Mouse (Mus musculus): Measurements from ENCODE around the gene Rasa3.
A peak's percentile ranks its signal among the peaks of the same experiment; 100 is the strongest.

The Rasa3 gene

DNA sequence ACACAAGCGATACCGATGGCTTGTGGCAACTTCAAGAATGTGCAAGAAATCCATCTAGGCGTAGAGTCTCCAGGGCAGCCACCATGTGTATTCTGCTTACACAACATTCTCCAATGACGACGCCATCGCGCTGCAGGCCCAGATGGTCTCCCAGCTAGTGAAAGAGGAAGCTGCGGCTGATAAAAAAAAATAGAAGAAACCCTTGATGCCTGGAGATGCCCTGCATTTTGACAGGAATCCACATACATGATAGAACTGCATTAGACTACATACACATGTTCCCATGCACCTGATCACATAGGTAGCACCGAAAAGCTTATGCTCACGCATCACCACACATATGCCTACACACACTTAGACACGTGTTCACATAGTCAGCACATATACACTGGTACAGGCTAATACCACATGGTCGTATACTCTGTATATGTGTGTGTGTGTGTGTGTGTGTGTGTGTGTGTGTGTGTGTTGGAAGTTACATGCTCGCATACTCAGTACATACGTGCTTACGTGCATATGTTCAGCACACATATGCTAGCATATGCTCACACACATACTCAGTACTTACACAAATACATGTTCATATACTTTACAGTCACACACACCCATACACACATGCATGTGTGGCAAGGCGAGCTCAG, 8.4 kb upstream of the Rasa3 start:
- peak; percentile 67 to 74 for DNase-seq

DNA sequence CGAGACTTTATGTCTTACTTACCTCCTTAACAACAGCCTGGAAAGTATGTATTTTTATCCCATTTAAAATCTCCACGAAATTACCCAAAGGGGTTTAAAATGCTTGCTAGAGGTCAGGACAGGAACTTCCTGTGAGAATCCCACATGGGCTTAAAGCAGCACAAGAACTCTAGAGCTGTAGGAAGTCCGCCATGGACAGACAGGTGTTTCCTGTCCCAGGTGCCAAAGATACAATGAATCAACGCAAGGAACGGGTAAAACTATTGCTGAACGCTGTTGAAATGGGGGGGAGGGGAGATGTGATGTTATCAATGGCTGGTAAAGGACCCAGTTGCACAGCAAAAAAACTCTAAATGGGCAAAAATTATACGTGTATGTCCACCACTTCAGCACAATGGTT, 6.7 kb upstream of the Rasa3 start:
- no peak for DNase-seq

DNA sequence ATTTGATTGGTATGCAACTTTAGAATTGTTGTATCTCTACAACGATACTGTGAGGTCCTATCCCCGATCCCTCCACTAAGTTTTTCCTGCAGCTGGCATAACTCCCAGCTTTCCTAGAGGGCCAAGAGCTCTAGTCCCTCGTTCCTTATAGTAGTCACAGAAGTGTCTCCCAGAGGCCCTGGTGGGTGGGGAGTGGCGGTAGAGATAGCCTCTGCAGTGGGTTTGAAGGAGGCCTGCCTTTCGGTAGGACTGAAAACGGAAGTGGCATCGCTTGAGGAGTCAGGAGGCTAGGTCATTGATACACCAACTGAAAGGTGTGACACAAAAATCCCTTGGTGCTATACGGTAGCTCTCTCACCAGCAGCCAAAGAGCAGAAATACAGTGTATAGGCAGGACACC, 779 bp upstream of the Rasa3 start:
- no peak for DNase-seq

DNA sequence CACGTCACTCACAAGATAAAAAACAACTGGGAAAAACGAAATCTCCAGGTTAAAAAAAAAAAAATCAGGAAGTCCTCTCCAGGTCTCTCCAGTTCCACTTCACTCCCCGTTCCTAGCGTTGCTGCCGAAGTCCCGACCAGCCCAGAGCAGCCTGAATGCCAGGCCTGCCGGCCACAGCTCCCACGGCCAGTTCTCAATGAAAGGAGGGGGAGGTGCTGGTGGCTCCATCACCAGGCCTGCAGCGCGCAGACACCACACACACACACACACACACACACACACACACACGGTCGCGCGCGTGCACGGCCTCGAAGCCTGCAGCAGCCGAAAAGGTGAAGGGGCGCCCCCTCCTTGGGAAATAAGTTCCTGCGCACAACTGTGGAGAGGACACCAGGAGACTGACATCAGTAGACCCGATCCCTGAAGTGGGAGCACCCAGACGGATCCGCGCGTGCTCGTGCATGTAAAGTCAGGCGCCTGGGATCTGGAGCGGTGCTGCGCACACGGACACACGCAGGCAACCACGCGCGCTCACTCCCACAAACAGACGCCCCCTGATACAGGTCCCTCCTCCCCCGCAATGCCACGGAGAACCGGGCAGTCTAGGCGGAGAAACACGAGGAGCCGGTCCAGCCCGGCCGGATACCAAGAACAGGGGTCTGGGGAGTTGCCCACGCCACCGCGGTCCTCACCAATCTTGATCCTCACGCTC, 546 bp downstream of the Rasa3 start:
- peak; percentile 79 to 82 for DNase-seq

GRCm38 (mm10) chr8:13676302-13676700, 1.1 kb downstream of the Rasa3 start:
- peak; percentile 80 to 84 for DNase-seq

GRCm38 (mm10) chr8:13675524-13675923, 1.9 kb downstream of the Rasa3 start:
- DNase-seq = peak; percentile 44 to 57

GRCm38 (mm10) chr8:13675121-13675520, 2.3 kb downstream of the Rasa3 start:
- DNase-seq = no peak

- DNase-seq = peak in 1 of 2 experiments; percentile 53
Observed at GRCm38 (mm10) chr8:13674294-13675010, 3.0 kb downstream of the Rasa3 start.

DNA sequence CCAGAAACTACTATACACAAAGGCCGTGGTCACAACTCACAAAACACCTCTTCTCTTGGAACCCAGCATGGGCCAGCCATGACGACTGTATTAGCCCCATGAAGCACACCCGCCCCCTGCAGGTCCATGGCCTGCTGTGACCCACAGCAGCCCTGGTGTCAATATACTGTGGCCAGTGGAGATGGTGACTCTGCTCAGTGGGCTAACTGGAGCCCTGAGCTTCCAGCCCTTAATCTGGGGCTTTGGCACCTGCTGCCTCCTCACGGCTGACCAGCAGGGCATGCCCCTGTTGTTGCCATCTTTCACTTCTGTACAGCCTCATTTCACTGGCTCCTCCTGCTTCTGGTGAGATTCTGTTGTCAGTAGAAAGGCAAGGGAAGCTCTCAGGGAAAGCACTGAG, 4.2 kb downstream of the Rasa3 start:
- peak; percentile 60 to 62 for DNase-seq

DNA sequence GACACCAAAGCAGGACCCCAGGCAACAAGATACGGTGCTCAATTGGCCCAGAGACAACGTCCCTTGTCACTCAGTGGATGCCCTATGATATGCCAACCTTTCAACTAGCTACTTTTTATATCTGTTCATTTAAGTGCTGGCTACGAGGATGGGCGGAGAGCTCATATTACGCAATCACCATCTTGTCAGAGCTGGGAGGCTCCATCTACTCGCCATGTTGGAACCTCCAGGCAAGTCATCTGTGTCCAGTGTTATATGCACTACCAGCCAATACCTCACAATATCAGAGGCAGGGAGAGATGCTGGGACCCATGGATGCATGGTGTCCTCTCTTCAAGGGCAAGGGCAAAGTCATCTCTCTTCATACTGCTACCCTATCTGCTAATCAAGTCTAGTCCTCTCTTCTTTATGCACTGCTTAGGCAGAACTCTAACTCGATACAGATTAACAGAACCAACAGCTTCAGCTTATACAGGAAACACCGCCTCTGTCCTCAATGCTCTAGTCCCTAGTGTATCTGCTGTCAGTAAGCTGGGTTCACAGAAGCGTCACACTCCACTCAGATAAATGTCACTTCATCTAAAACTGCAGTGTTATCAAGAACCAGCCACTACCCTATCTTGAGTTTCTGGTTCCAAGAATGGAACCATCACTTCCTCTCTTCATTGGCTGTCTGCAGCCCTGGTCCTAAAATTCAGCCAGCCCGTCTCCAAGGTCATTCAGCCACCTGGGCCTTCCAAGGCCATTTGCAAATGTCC, 6.0 kb downstream of the Rasa3 start:
- DNase-seq = no peak

- DNase-seq = peak; percentile 73
Observed at GRCm38 (mm10) chr8:13670011-13670471, 7.4 kb downstream of the Rasa3 start.

GRCm38 (mm10) chr8:13668367-13668766, 9.0 kb downstream of the Rasa3 start:
- DNase-seq = peak in 1 of 2 experiments; percentile 38

DNA sequence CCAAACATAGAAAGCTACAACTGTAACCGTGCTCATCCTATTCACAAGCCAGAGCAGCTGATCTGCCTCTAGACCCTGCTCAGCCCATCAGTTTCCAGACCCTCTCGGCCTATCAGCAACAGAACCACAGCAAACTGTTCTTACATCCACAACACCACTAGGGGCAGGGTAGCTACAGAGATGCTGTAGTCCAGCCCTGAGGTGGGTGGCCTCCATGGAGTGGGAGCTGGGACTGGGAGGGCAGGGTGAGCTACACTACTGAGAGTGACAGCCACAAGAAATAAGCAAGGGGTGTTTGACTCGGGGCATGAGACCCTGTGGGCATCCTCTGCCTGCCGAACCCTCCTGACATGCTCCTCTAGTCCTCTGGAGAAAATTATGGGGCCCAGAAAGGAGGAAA, 9.5 kb downstream of the Rasa3 start:
- peak in 1 of 2 experiments; percentile 34 for DNase-seq

GRCm38 (mm10) chr8:13665944-13666343, 11.5 kb downstream of the Rasa3 start:
- no peak for DNase-seq

GRCm38 (mm10) chr8:13665538-13665937, 11.9 kb downstream of the Rasa3 start:
- peak in 1 of 2 experiments; percentile 34 for DNase-seq

DNA sequence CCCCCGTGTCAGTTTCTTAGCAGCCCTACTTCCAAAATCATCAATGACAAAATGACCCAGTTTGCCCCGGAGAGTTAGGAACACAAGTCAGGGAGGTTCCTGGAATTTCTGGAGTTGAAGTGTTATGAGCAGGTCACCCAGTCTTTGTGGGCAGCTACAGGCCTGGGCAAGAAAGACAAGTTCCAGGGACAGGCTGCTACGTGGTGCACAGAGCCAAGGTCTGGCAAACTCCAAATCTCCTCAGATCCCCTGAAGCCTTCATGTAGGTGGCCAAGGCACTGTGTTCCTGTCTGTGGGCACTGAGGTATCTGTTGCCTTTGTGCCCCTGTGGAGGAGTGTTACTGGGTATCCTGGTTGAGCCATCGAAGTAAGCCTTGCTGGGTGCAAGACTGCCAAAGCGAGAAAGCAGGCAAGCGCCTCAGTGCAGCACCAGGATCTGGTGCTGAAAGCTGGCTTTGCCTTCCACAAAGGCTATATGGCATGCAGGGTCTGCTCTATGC, 12.6 kb downstream of the Rasa3 start:
- DNase-seq = no peak

DNA sequence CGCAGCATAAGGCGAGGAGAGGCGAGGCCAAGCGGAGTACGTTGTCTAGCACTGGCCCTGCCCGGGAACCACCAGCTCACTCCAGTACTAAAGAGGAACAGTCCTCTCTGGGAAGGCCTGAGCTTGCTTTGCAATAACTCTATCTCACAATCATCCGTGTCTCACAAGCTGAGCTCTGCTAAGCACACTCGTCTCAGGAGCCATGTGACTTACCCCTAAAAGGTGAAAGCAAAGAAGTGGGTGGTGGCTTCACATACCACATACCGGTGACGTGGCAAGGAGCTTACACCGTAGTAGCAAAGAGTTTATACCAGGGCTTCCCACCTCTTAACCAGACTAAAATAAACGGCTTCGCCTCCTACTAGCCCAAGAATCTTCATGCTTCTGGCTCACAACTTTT, 17.1 kb downstream of the Rasa3 start:
- DNase-seq = no peak

DNA sequence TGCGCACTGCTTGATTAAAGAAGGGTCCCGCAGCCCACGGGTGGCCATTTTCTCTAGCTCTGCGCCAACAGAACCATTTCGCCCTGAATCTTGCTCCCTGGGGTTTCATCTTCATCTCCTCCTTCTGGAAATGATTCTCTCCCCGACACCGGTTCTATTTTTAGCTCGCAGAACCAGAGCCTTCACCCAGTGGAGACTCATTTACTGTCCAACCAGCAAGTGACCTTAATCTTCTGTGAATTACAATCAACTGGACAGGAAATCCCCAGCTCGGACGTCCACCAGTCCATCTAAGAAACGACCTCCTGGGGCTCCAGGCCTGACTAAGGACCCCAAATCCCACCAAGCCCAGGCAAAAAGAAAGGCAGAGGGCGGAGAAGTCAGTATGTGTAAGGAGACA, 19.9 kb downstream of the Rasa3 start:
- peak; percentile 27 to 39 for DNase-seq

GRCm38 (mm10) chr8:13655033-13655351, 22.4 kb downstream of the Rasa3 start:
- no peak for DNase-seq

DNA sequence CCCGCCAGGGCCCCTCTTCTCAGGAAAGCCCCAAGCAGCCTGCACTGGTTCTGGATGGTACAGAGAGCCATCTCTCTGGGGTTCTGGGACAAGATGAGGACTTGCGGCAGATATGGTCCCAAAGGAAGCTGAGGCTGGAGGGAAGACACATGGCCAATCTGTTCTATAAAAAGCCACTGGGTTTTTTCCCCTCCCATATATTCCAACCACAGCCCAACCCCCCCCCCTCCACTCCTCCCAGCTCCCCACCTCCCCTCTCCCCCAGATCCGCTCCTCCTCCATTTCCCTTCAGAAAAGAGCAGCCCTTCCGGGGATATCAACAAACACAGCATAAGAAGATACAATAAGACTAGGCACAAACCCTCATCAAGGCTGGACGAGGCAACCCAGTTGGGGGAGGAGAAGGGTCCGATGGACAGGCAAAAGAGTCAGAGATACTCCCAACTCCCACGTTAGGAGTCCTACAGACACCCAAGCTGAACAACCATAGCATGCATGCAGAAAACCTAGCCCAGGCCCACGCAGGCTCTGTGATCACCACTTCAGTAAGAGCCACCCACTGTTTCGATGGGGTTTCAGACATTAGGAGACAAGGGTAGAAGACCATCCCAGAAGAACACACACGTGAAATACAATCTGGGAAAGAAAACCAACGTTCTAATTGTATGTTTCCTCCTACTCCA, 22.9 kb downstream of the Rasa3 start:
- no peak for DNase-seq

DNA sequence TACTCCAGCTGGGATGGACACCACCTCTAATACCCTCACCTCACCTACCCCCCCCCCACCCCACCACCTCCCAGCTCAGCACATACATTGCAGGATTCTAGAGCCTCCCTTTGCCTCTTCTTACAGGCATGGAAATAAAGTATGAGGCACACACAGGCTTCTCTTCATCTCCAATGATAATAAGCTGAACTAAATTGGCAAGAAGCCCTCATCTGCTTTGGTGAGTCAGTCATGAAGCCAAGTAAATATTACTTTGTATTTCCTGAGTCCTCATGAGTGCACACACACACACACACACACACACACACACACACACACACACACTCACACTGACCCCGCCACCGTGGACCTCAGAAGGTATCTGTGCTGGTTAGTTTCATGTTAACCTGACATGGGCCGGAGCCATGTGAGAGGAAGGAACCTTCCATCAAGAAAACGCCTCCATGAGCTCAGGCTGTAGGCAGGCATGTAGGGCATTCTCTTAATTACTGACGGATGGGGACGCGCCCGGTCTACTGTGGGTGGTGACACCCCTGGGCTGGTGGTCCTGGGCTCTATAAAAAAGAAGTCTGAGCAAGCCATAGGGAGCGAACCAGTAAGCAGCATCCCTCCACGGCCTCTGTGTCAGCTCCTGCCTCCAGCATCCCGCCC, 26.7 kb downstream of the Rasa3 start:
- no peak for DNase-seq

GRCm38 (mm10) chr8:13649154-13649515, 28.3 kb downstream of the Rasa3 start:
- no peak for DNase-seq

Measured in cerebellum, postnatal 25 days (tissue).